Mouse (Mus musculus) liver, embryonic 14.5 days (tissue): ENCODE measurements around the gene Mbnl2.

Experiments
- CTCF ChIP-seq: IDR thresholded peaks from 2 replicates; pipeline ENCODE4 v1.5.1; 2016; ENCODE audit warnings: antibody characterized with exemption, low read depth, control low read depth
- EP300 ChIP-seq: IDR thresholded peaks from 2 replicates; pipeline ENCODE4 v1.6.1; 2016; ENCODE audit warnings: antibody characterized with exemption, low read depth

GRCm38 (mm10) chr14:120313466-120313865 is 38.0 kb downstream of the Mbnl2 start:
- no peak for TF ChIP-seq CTCF
- no peak for TF ChIP-seq EP300
